ENCODE assay signal across 8 mouse cellular contexts in the genomic region with DNA sequence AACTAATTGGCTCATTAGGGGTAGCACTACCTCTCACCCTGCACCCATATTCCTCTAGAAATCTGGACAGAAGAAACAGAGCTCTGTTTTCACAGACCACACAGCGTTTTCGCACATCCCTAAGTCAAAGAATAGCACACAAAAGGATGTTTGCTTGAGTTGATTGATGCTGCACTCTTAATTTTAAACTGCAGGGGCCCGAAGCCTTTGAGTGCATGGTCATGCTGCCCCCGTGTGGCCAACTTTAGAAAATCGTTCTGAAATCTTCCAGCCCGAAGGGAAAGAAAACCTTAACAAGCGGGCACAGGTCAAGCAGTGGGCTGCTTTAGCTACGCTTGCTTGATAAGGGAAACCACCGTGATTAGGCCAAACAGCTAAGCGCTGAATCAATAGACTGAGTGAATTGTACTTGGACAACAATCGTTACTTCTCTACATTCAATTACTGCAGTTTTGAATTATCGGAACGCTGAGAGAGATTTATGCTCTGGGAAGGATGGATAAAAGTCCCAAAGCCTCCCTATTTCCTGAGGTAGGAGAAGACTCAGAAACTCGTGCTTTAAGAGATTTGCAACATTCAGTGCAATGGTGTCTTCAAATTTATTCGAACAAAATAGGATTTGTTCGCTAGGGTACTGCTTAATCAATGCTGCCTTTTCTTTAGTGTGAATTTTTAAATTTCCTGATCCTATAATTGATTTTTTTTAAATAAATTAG.
A peak's percentile ranks its signal among the peaks of the same experiment; 100 is the strongest.
DNase-seq lines count a peak whose midpoint lies in the region; ATAC-seq lines count a peak whose summit lies in the region.

No protein-coding gene starts in this region.

- H3K36me3 ChIP-seq in midbrain, embryonic 10.5 days = no peaks in the 10 kb centered on the region

- WGBS in midbrain, embryonic 10.5 days = 20% methylated on average over 16 of the region's 16 CpGs

- H3K4me3 ChIP-seq in midbrain, embryonic 10.5 days = no peak overlapping the region

- DNase-seq in adipocyte (ENCODE audit: low spot score) = peak; percentile 86
- DNase-seq in gastrocnemius, postnatal 36 days = peak; percentile 29 to 32
- peak; percentile 29 to 76 for DNase-seq in left cerebral cortex, adult 8-10 months (ENCODE audit: low spot score in 2 of 2)
- DNase-seq in midbrain, embryonic 10.5 days (ENCODE audit: low spot score) = peak; percentile 77
- peak; percentile 91 for DNase-seq in right cerebral cortex, postnatal 4 days

- no peaks in the 10 kb centered on the region for H3K9me3 ChIP-seq in midbrain, embryonic 10.5 days (replicated peaks)

- intact Hi-C loops in gastrocnemius, postnatal 36 days (cut with DNase I) = loop anchor here (5.0 to 10.0 kb wide), 2 partner anchors 590 to 873 kb away; no protein-coding TSS in a partner anchor

- peaks cover 3% of the 10 kb centered on the region; the same call in 1 of the 2 replicates for H3K4me1 ChIP-seq in midbrain, embryonic 10.5 days

- no peaks in the 10 kb centered on the region for H3K27me3 ChIP-seq in midbrain, embryonic 10.5 days (ENCODE audit: low read depth, poor library complexity, severe bottlenecking)

- no peak overlapping the region for H3K27ac ChIP-seq in midbrain, embryonic 10.5 days (replicated peaks)

- ATAC-seq in common myeloid progenitor, adult 5-6 weeks (replicated peaks; ENCODE audit: low read depth, poor library complexity, severe bottlenecking) = peak; percentile 99
- ATAC-seq in inflammation-experienced regulatory T-cells, adult 6 months = peak; percentile 71
- no peak for ATAC-seq in monocyte, adult 5-6 weeks (replicated peaks; ENCODE audit: insufficient number of reproducible peaks, low FRiP score, low TSS enrichment, poor library complexity, severe bottlenecking)

Comparison
In these comparisons a context has a peak if more than half of its experiments do, and no peak if none do; other contexts are left out.
1. DNase-seq: peak in every context shown above with its lines; median percentile 91 in right cerebral cortex, postnatal 4 days; 86 in adipocyte; 77 in midbrain, embryonic 10.5 days; 52 in left cerebral cortex, adult 8-10 months; 30 in gastrocnemius, postnatal 36 days.